Mouse (Mus musculus): Measurements from ENCODE around the gene Pgbd5. TPM values are rescaled to one million over a fixed set of nuclear protein-coding genes. Genes with fewer than 3 reads are reported as not detected.
"Not testable (repeated sequence)": the region's sequence is repeated elsewhere in the genome, so short reads cannot be mapped to it uniquely, and the experiment has no call there.

Pgbd5 gene
- total RNA-seq, 2 experiments from 2014 or later, result 272 to 273 TPM

GRCm38 (mm10) chr8:124433451-124434125, 5.9 kb downstream of the Pgbd5 start:
- no peak for DNase-seq (ENCODE audit: low spot score in 2 of 2)

- DNase-seq (ENCODE audit: low spot score in 2 of 2), result no peak
Observed at GRCm38 (mm10) chr8:124430881-124431280, 8.6 kb downstream of the Pgbd5 start.

GRCm38 (mm10) chr8:124429417-124429816, 10.0 kb downstream of the Pgbd5 start:
- peak; percentile 72 to 80 for DNase-seq (ENCODE audit: low spot score in 2 of 2)

GRCm38 (mm10) chr8:124428721-124429120, 10.7 kb downstream of the Pgbd5 start:
- DNase-seq (ENCODE audit: low spot score in 2 of 2), result not testable (repeated sequence)

GRCm38 (mm10) chr8:124421413-124421812, 18.0 kb downstream of the Pgbd5 start:
- DNase-seq (ENCODE audit: low spot score in 2 of 2), result no peak

GRCm38 (mm10) chr8:124418927-124419326, 20.5 kb downstream of the Pgbd5 start:
- no peak for DNase-seq (ENCODE audit: low spot score in 2 of 2)

GRCm38 (mm10) chr8:124418185-124418584, 21.3 kb downstream of the Pgbd5 start:
- DNase-seq (ENCODE audit: low spot score in 2 of 2), result peak in 1 of 2 experiments; percentile 65

GRCm38 (mm10) chr8:124416646-124417045, 22.8 kb downstream of the Pgbd5 start:
- no peak for DNase-seq (ENCODE audit: low spot score in 2 of 2)

GRCm38 (mm10) chr8:124415789-124416188, 23.7 kb downstream of the Pgbd5 start:
- no peak for DNase-seq (ENCODE audit: low spot score in 2 of 2)

GRCm38 (mm10) chr8:124415002-124415401, 24.5 kb downstream of the Pgbd5 start:
- DNase-seq (ENCODE audit: low spot score in 2 of 2), result peak in 1 of 2 experiments; percentile 67

GRCm38 (mm10) chr8:124413244-124413965, 26.1 kb downstream of the Pgbd5 start:
- peak in 1 of 2 experiments; percentile 57 for DNase-seq (ENCODE audit: low spot score in 2 of 2)

GRCm38 (mm10) chr8:124412496-124413243, 26.8 kb downstream of the Pgbd5 start:
- no peak for DNase-seq (ENCODE audit: low spot score in 2 of 2)

- DNase-seq (ENCODE audit: low spot score in 2 of 2), result no peak
Observed at GRCm38 (mm10) chr8:124404471-124405260, 34.8 kb downstream of the Pgbd5 start.

GRCm38 (mm10) chr8:124403876-124404275, 35.6 kb downstream of the Pgbd5 start:
- no peak for DNase-seq (ENCODE audit: low spot score in 2 of 2)

GRCm38 (mm10) chr8:124399403-124399861, 40.0 kb downstream of the Pgbd5 start:
- peak; percentile 70 to 83 for DNase-seq (ENCODE audit: low spot score in 2 of 2)

GRCm38 (mm10) chr8:124398843-124399402, 40.5 kb downstream of the Pgbd5 start:
- DNase-seq (ENCODE audit: low spot score in 2 of 2), result no peak

- DNase-seq (ENCODE audit: low spot score in 2 of 2), result peak in 1 of 2 experiments; percentile 64
Observed at GRCm38 (mm10) chr8:124397321-124398065, 42.0 kb downstream of the Pgbd5 start.

GRCm38 (mm10) chr8:124396531-124396930, 42.9 kb downstream of the Pgbd5 start:
- DNase-seq (ENCODE audit: low spot score in 2 of 2), result no peak

GRCm38 (mm10) chr8:124395392-124395791, 44.1 kb downstream of the Pgbd5 start:
- no peak for DNase-seq (ENCODE audit: low spot score in 2 of 2)

GRCm38 (mm10) chr8:124394951-124395350, 44.5 kb downstream of the Pgbd5 start:
- DNase-seq (ENCODE audit: low spot score in 2 of 2), result no peak

Measured in layer of hippocampus, adult 18-20 months (tissue).